Mouse (Mus musculus): ENCODE measurements around the gene Ints6l. TPM values are rescaled to one million over a fixed set of nuclear protein-coding genes. Genes with fewer than 3 reads are reported as not detected.
A peak's percentile ranks its signal among the peaks of the same experiment; 100 is the strongest.
"Not testable (repeated sequence)": the region's sequence is repeated elsewhere in the genome, so short reads cannot be mapped to it uniquely, and the experiment has no call there.

Ints6l gene
- total RNA-seq, 1 experiment from 2014 or later = 28.8 TPM

- not testable (repeated sequence) for DNase-seq
Measured at GRCm38 (mm10) chrX:56524442-56524841, 69.8 kb downstream of the Ints6l start, which contains the start of gene Gm10477. Gene Gm10477 (plus strand): TSS chrX:56524742.

GRCm38 (mm10) chrX:56531266-56531665 lies 76.6 kb downstream of the Ints6l start:
- DNase-seq = peak; percentile 54

GRCm38 (mm10) chrX:56537162-56537561 lies 82.5 kb downstream of the Ints6l start:
- peak; percentile 17 for DNase-seq

GRCm38 (mm10) chrX:56549506-56549905 lies 94.8 kb downstream of the Ints6l start, which contains the start of gene Gm648:
Gene Gm648 (minus strand): TSS chrX:56549606.
- no peak for DNase-seq

DNA sequence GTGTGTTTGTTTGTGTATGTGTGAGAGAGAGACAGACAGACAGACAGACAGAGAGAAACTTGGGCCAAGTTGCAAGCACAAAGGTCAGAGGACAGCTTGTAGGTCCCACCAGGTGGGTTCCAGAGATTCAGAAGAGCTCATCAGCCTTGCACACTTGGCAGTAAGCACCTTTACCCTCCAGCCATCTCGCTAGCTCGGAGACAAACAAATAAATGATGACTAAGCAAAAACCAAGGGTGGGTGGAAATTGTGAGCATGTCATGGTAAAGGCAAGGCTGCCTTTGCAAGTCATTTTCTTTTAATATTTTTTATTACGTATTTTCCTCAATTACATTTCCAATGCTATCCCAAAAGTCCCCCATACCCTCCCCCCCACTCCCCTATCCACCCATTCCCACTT lies 98.9 kb downstream of the Ints6l start:
- DNase-seq = no peak

Other genes with a start within 250 kb of the Ints6l start
- gene Gm773, start 242.0 kb upstream of the Ints6l start, total RNA-seq (2021) = not detected in 2 replicates
- 3.2 and 3.8 TPM in 2 replicates for gene Zfp449, start 108.5 kb upstream of the Ints6l start, total RNA-seq (2021)
- gene Smim10l2a, start 80.3 kb upstream of the Ints6l start, total RNA-seq (2021) = 0.56 and 1.4 TPM in 2 replicates
- gene Gm2174, start 6.9 kb upstream of the Ints6l start, total RNA-seq (2021) = not detected in 2 replicates
- gene Gm10477, start 69.9 kb downstream of the Ints6l start, total RNA-seq (2021) = not detected in 2 replicates
- gene Gm648, start 94.7 kb downstream of the Ints6l start, total RNA-seq (2021) = not detected in 2 replicates
- 26.3 and 28.4 TPM in 2 replicates for gene Mmgt1, start 143.2 kb downstream of the Ints6l start, total RNA-seq (2021)
- gene Slc9a6, start 154.9 kb downstream of the Ints6l start, total RNA-seq (2021) = 18.0 and 20.4 TPM in 2 replicates